ENCODE assay signal across 9 mouse cellular contexts in the genomic region with DNA sequence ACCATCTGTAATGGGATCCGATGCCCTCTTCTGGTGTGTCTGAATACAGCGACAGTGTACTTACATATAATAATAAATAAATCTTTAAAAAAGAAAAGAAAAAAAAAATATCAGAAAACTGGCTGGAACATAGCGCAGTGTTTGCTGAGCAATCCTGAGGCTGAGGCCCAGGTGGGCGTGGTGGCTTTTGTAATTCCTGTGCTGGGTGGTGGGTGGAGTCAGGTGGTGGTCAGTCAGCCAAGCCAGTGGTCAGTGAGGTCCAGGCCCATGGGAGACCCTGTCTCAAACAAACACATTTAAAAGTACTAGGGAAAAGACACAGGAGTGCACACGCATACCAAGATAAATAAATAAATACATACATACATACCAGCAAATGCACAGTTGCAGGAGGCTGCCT. TPM values are rescaled to one million over a fixed set of nuclear protein-coding genes. Genes with fewer than 3 reads are reported as not detected.
DNase-seq lines count a peak whose midpoint lies in the region; ATAC-seq and TF ChIP-seq lines count a peak whose summit lies in the region.
"Had no signal": no experiment of that assay in that cellular context is flagged by ENCODE, and none has a peak within 500 bp of the region (broad histone marks: within the 10 kb centered on the region; RNA-seq: fewer than 3 reads in every experiment).

No protein-coding gene starts in this region.

- H3K4me3 ChIP-seq in midbrain, postnatal 0 days (ENCODE audit: low read depth, low read length): no peak overlapping the region
- H3K4me3 ChIP-seq in midbrain, embryonic 11.5 days (ENCODE audit: low read depth, low read length): no peak overlapping the region
- H3K4me3 ChIP-seq in liver, embryonic 13.5 days (replicated peaks): no peak overlapping the region
- H3K4me3 ChIP-seq in stomach, postnatal 0 days (ENCODE audit: low read depth, low read length): no peak overlapping the region
- no peak overlapping the region for H3K4me3 ChIP-seq in intestine, embryonic 16.5 days (ENCODE audit: low read length)

- no peak overlapping the region for H3K4me2 ChIP-seq in midbrain, postnatal 0 days (ENCODE audit: low read depth, low read length, poor library complexity, severe bottlenecking)
- H3K4me2 ChIP-seq in midbrain, embryonic 11.5 days: no peak overlapping the region
- no peak overlapping the region for H3K4me2 ChIP-seq in liver, embryonic 13.5 days
- H3K4me2 ChIP-seq in stomach, postnatal 0 days (replicated peaks; ENCODE audit: low read depth): no peak overlapping the region
- H3K4me2 ChIP-seq in intestine, embryonic 16.5 days (ENCODE audit: low read depth, low read length): no peak overlapping the region

- no peaks in the 10 kb centered on the region for H3K9me3 ChIP-seq in midbrain, postnatal 0 days (ENCODE audit: low read length)
- H3K9me3 ChIP-seq in midbrain, embryonic 11.5 days (ENCODE audit: control insufficient read depth, low read length): no peaks in the 10 kb centered on the region
- no peaks in the 10 kb centered on the region for H3K9me3 ChIP-seq in liver, embryonic 13.5 days (replicated peaks)
- H3K9me3 ChIP-seq in stomach, postnatal 0 days (ENCODE audit: control insufficient read depth, low read length): no peaks in the 10 kb centered on the region
- H3K9me3 ChIP-seq in intestine, embryonic 16.5 days (ENCODE audit: control insufficient read depth, low read length): no peaks in the 10 kb centered on the region

- H3K27ac ChIP-seq in midbrain, postnatal 0 days (ENCODE audit: low read depth, low read length): peak overlapping the region; percentile 26; the same call in 1 of the 2 replicates
- no peak overlapping the region; the same call in 1 of the 2 replicates for H3K27ac ChIP-seq in midbrain, embryonic 11.5 days (ENCODE audit: low read depth, low read length)
- H3K27ac ChIP-seq in liver, embryonic 13.5 days: peak overlapping the region; percentile 59; the same call in 1 of the 2 replicates
- H3K27ac ChIP-seq in stomach, postnatal 0 days (replicated peaks): peak overlapping the region; percentile 75
- no peak overlapping the region for H3K27ac ChIP-seq in intestine, embryonic 16.5 days (ENCODE audit: low read length)

- H3K9ac ChIP-seq in midbrain, postnatal 0 days (replicated peaks; ENCODE audit: low read length, poor library complexity, severe bottlenecking): no peak overlapping the region
- H3K9ac ChIP-seq in midbrain, embryonic 11.5 days (ENCODE audit: low read length): no peak overlapping the region
- H3K9ac ChIP-seq in liver, embryonic 13.5 days: no peak overlapping the region
- H3K9ac ChIP-seq in stomach, postnatal 0 days (ENCODE audit: low read length): no peak overlapping the region
- no peak overlapping the region for H3K9ac ChIP-seq in intestine, embryonic 16.5 days (ENCODE audit: low read depth, low read length)

- no peak for DNase-seq in midbrain, postnatal 0 days (ENCODE audit: low spot score)
- no peak for DNase-seq in midbrain, embryonic 11.5 days (ENCODE audit: low spot score, missing footprints)
- DNase-seq in gastrocnemius, postnatal 36 days: peak; percentile 48 to 69
- no peak for DNase-seq in liver, embryonic 13.5 days
- DNase-seq in stomach, postnatal 0 days (ENCODE audit: low spot score): peak; percentile 65
- no peak for DNase-seq in left cerebral cortex, postnatal 4 days
- DNase-seq: kidney, adult 8-10 months had no signal

- no peak for TF ChIP-seq EP300 in stomach, postnatal 0 days (optimal IDR thresholded peaks at IDR 0.05)

- peak; percentile 5; the same call in 1 of the 2 replicates for TF ChIP-seq CTCF in midbrain, postnatal 0 days (IDR thresholded peaks at IDR 0.05)
- TF ChIP-seq CTCF in stomach, postnatal 0 days (IDR thresholded peaks at IDR 0.05; ENCODE audit: low read depth): peak; percentile 23; the same call in 1 of the 2 replicates

- H3K27me3 ChIP-seq in midbrain, postnatal 0 days (ENCODE audit: insufficient read depth, low read length): no peaks in the 10 kb centered on the region
- no peaks in the 10 kb centered on the region for H3K27me3 ChIP-seq in midbrain, embryonic 11.5 days (ENCODE audit: control insufficient read depth, insufficient read depth, low read length)
- no peaks in the 10 kb centered on the region for H3K27me3 ChIP-seq in liver, embryonic 13.5 days
- H3K27me3 ChIP-seq in stomach, postnatal 0 days (ENCODE audit: control insufficient read depth, insufficient read depth, low read length): no peaks in the 10 kb centered on the region
- H3K27me3 ChIP-seq in intestine, embryonic 16.5 days (replicated peaks; ENCODE audit: control insufficient read depth, insufficient read depth, low read length): no peaks in the 10 kb centered on the region

- no peak for ATAC-seq in midbrain, postnatal 0 days (ENCODE audit: low FRiP score)
- ATAC-seq in midbrain, embryonic 11.5 days (ENCODE audit: low FRiP score): no peak
- no peak for ATAC-seq in liver, embryonic 13.5 days (ENCODE audit: low read depth)
- no peak for ATAC-seq in stomach, postnatal 0 days (ENCODE audit: low FRiP score, low TSS enrichment)
- no peak for ATAC-seq in intestine, embryonic 16.5 days

- no peaks in the 10 kb centered on the region for H3K4me1 ChIP-seq in midbrain, postnatal 0 days (ENCODE audit: insufficient read depth, low read length)
- H3K4me1 ChIP-seq in midbrain, embryonic 11.5 days (ENCODE audit: control insufficient read depth, insufficient read depth, low read length): peaks cover under 1% of the 10 kb centered on the region; the same call in 1 of the 2 replicates
- peaks cover 44% of the 10 kb centered on the region for H3K4me1 ChIP-seq in liver, embryonic 13.5 days (replicated peaks)
- H3K4me1 ChIP-seq in stomach, postnatal 0 days (replicated peaks; ENCODE audit: control insufficient read depth, insufficient read depth): no peaks in the 10 kb centered on the region
- peaks cover 23% of the 10 kb centered on the region for H3K4me1 ChIP-seq in intestine, embryonic 16.5 days (ENCODE audit: control insufficient read depth, insufficient read depth, low read length)

- intact Hi-C loops in gastrocnemius, postnatal 36 days (cut with DNase I): no loop called here
- intact Hi-C loops in left cerebral cortex, postnatal 4 days (cut with DNase I): no loop called here

- H3K36me3 ChIP-seq in midbrain, postnatal 0 days (ENCODE audit: insufficient read depth, low read length): peaks cover 4% of the 10 kb centered on the region; the same call in 1 of the 2 replicates
- 0 out of 2 replicates have a peak, but pooled peaks cover 2% of the 10 kb centered on the region for H3K36me3 ChIP-seq in midbrain, embryonic 11.5 days (ENCODE audit: control insufficient read depth, insufficient read depth, low read length)
- no peaks in the 10 kb centered on the region for H3K36me3 ChIP-seq in liver, embryonic 13.5 days
- no peaks in the 10 kb centered on the region for H3K36me3 ChIP-seq in stomach, postnatal 0 days (ENCODE audit: control insufficient read depth, insufficient read depth, low read length)
- no peaks in the 10 kb centered on the region for H3K36me3 ChIP-seq in intestine, embryonic 16.5 days (ENCODE audit: control insufficient read depth, insufficient read depth, low read length)

- WGBS in midbrain, postnatal 0 days: 94% methylated on average over 5 of the region's 5 CpGs
- WGBS in midbrain, embryonic 11.5 days: 89% methylated on average over 5 of the region's 5 CpGs
- 80% methylated on average over 5 of the region's 5 CpGs for WGBS in liver, embryonic 13.5 days (ENCODE audit: insufficient replicate concordance)
- WGBS in stomach, postnatal 0 days: 60% methylated on average over 5 of the region's 5 CpGs
- 84% methylated on average over 5 of the region's 5 CpGs for WGBS in intestine, embryonic 16.5 days

RNA-seq across cellular contexts. Expression of a gene that starts 5.5 kb away (rescaled TPM):
- 33.0 and 41.9 TPM in 2 replicates for total RNA-seq in midbrain, postnatal 0 days (2014; rRNA removed)
- polyA plus RNA-seq in midbrain, postnatal 0 days (2015; fragmentation: Nextera tagmentation; extraction: Ambion mirVana): 92.5 and 102 TPM in 2 replicates
- 47.4 and 50.7 TPM in 2 replicates for polyA plus RNA-seq in midbrain, embryonic 11.5 days (2014; fragmentation: Nextera tagmentation; extraction: Ambion mirVana)
- 10 to 100 TPM; 14.6 to 14.8 TPM for total RNA-seq in gastrocnemius, postnatal 36 days (2021)
- 74.7 and 80.2 TPM in 2 replicates for polyA plus RNA-seq in liver, embryonic 13.5 days (2015; fragmentation: Nextera tagmentation; extraction: Ambion mirVana)
- 266 and 290 TPM in 2 replicates for polyA plus RNA-seq in stomach, postnatal 0 days (2015; fragmentation: Nextera tagmentation; extraction: Ambion mirVana)
- 10 to 100 TPM; 64.6 to 64.7 TPM for total RNA-seq in left cerebral cortex, postnatal 4 days (2021)
- 250 and 255 TPM in 2 replicates for polyA plus RNA-seq in intestine, embryonic 16.5 days (2015; fragmentation: Nextera tagmentation; extraction: Ambion mirVana)

RNA-seq across cellular contexts. Expression of a gene that starts 34.7 kb away (rescaled TPM):
- total RNA-seq in midbrain, postnatal 0 days (2014; rRNA removed): 3.1 and 3.7 TPM in 2 replicates
- polyA plus RNA-seq in midbrain, postnatal 0 days (2015; fragmentation: Nextera tagmentation; extraction: Ambion mirVana): 17.4 and 21.2 TPM in 2 replicates
- polyA plus RNA-seq in midbrain, embryonic 11.5 days (2014; fragmentation: Nextera tagmentation; extraction: Ambion mirVana): 52.6 and 53.1 TPM in 2 replicates
- 1 to 10 TPM; 5.0 to 6.1 TPM for total RNA-seq in gastrocnemius, postnatal 36 days (2021)
- polyA plus RNA-seq in liver, embryonic 13.5 days (2015; fragmentation: Nextera tagmentation; extraction: Ambion mirVana): 20.7 and 24.8 TPM in 2 replicates
- polyA plus RNA-seq in stomach, postnatal 0 days (2015; fragmentation: Nextera tagmentation; extraction: Ambion mirVana): 10.6 and 11.5 TPM in 2 replicates
- 10 to 100 TPM; 33.5 to 38.3 TPM for total RNA-seq in left cerebral cortex, postnatal 4 days (2021)
- 16.8 and 20.4 TPM in 2 replicates for polyA plus RNA-seq in intestine, embryonic 16.5 days (2015; fragmentation: Nextera tagmentation; extraction: Ambion mirVana)

RNA-seq across cellular contexts. Expression of a gene that starts 45.5 kb away (rescaled TPM):
- 1.5 TPM in 1 of 2 replicates, not detected in the other for total RNA-seq in midbrain, postnatal 0 days (2014; rRNA removed)
- polyA plus RNA-seq in midbrain, postnatal 0 days (2015; fragmentation: Nextera tagmentation; extraction: Ambion mirVana): 1.1 and 1.2 TPM in 2 replicates
- 0.51 and 0.63 TPM in 2 replicates for polyA plus RNA-seq in midbrain, embryonic 11.5 days (2014; fragmentation: Nextera tagmentation; extraction: Ambion mirVana)
- not detected for total RNA-seq in gastrocnemius, postnatal 36 days (2021)
- polyA plus RNA-seq in liver, embryonic 13.5 days (2015; fragmentation: Nextera tagmentation; extraction: Ambion mirVana): not detected in 2 replicates
- not detected in 2 replicates for polyA plus RNA-seq in stomach, postnatal 0 days (2015; fragmentation: Nextera tagmentation; extraction: Ambion mirVana)
- 10 to 100 TPM; 13.8 to 16.6 TPM for total RNA-seq in left cerebral cortex, postnatal 4 days (2021)
- 0.48 TPM in 1 of 2 replicates, not detected in the other for polyA plus RNA-seq in intestine, embryonic 16.5 days (2015; fragmentation: Nextera tagmentation; extraction: Ambion mirVana)
- polyA plus RNA-seq: embryonic facial prominence, embryonic 11.5 days had no signal

Comparison
In these comparisons a context has a peak if more than half of its experiments do, and no peak if none do; other contexts are left out.
1. H3K27ac ChIP-seq: peak in midbrain, postnatal 0 days (single experiment), liver, embryonic 13.5 days (single experiment) and stomach, postnatal 0 days (single experiment); none in midbrain, embryonic 11.5 days (single experiment) and intestine, embryonic 16.5 days (single experiment).
2. DNase-seq: peak in gastrocnemius, postnatal 36 days (2 of 2) and stomach, postnatal 0 days (single experiment); none in midbrain, postnatal 0 days (single experiment), midbrain, embryonic 11.5 days (single experiment), liver, embryonic 13.5 days (single experiment) and left cerebral cortex, postnatal 4 days (single experiment).